In genomic region chr5:72448846-72449245, GRCm38 (mm10) we compare ENCODE assay signal across 21 mouse cellular contexts. TPM values are rescaled to one million over a fixed set of nuclear protein-coding genes. Genes with fewer than 3 reads are reported as not detected.
DNase-seq lines count a peak whose midpoint lies in the region; ATAC-seq lines count a peak whose summit lies in the region.
"Had no signal": no experiment of that assay in that cellular context is flagged by ENCODE, and none has a peak within 500 bp of the region (broad histone marks: within the 10 kb centered on the region; RNA-seq: fewer than 3 reads in every experiment).

No protein-coding gene starts in this region.

- H3K4me1 ChIP-seq in kidney, embryonic 14.5 days (ENCODE audit: control insufficient read depth, insufficient read depth, low read length), result no peaks in the 10 kb centered on the region
- no peaks in the 10 kb centered on the region for H3K4me1 ChIP-seq in kidney, embryonic 16.5 days (ENCODE audit: insufficient read depth, low read length)
- no peaks in the 10 kb centered on the region for H3K4me1 ChIP-seq in limb, embryonic 11.5 days (ENCODE audit: control insufficient read depth, insufficient read depth, low read length)
- peaks cover 9% of the 10 kb centered on the region for H3K4me1 ChIP-seq in limb, embryonic 10.5 days
- H3K4me1 ChIP-seq: embryonic facial prominence, embryonic 12.5 days had no signal

- no peak overlapping the region for H3K4me2 ChIP-seq in kidney, embryonic 14.5 days (replicated peaks; ENCODE audit: low read depth, low read length)
- H3K4me2 ChIP-seq in kidney, embryonic 16.5 days (replicated peaks; ENCODE audit: low read depth, low read length), result no peak overlapping the region
- H3K4me2 ChIP-seq in limb, embryonic 11.5 days (ENCODE audit: low read depth, severe bottlenecking), result no peak overlapping the region
- H3K4me2 ChIP-seq: embryonic facial prominence, embryonic 12.5 days; forebrain, embryonic 13.5 days; forebrain, embryonic 15.5 days had no signal

- no peaks in the 10 kb centered on the region for H3K27me3 ChIP-seq in kidney, embryonic 14.5 days (ENCODE audit: control insufficient read depth, insufficient read depth, low read length)
- no peaks in the 10 kb centered on the region for H3K27me3 ChIP-seq in kidney, embryonic 16.5 days (ENCODE audit: insufficient read depth, low read length)
- no peaks in the 10 kb centered on the region for H3K27me3 ChIP-seq in limb, embryonic 11.5 days (ENCODE audit: control insufficient read depth, insufficient read depth, low read length)
- no peaks in the 10 kb centered on the region for H3K27me3 ChIP-seq in limb, embryonic 10.5 days (ENCODE audit: low read depth, poor library complexity, severe bottlenecking)
- H3K27me3 ChIP-seq: embryonic facial prominence, embryonic 12.5 days; forebrain, embryonic 13.5 days; forebrain, embryonic 15.5 days; Patski had no signal

- H3K9ac ChIP-seq in kidney, embryonic 14.5 days (ENCODE audit: low read depth, low read length), result no peak overlapping the region
- H3K9ac ChIP-seq in kidney, embryonic 16.5 days (replicated peaks; ENCODE audit: low read length), result no peak overlapping the region
- H3K9ac ChIP-seq in limb, embryonic 11.5 days (ENCODE audit: low read length), result no peak overlapping the region
- H3K9ac ChIP-seq: embryonic facial prominence, embryonic 12.5 days; forebrain, embryonic 13.5 days; forebrain, embryonic 15.5 days; forebrain, postnatal 0 days had no signal

- WGBS in kidney, embryonic 14.5 days, result 31% methylated on average over 2 of the region's 2 CpGs
- 20% methylated on average over 2 of the region's 2 CpGs for WGBS in kidney, embryonic 16.5 days
- WGBS in limb, embryonic 11.5 days, result 41% methylated on average over 2 of the region's 2 CpGs
- WGBS in limb, embryonic 10.5 days, result 52% methylated on average over 2 of the region's 2 CpGs

- no peak for DNase-seq in kidney, postnatal 25 days
- DNase-seq in kidney, postnatal 36 days, result no peak
- DNase-seq in limb, embryonic 11.5 days (ENCODE audit: low spot score), result peak; percentile 18
- no peak for DNase-seq in limb, embryonic 10.5 days (ENCODE audit: low spot score)
- DNase-seq: adrenal gland, adult 8-10 months; adrenal gland, postnatal 14 days; adrenal gland, postnatal 36 days; cerebellum, adult 11-12 months; cerebellum, adult 2 months; cerebellum, adult 9-10 months; cerebellum, postnatal 10 days; cerebellum, postnatal 25 days; forebrain, postnatal 0 days had no signal

- no peak overlapping the region for H3K4me3 ChIP-seq in kidney, embryonic 14.5 days (ENCODE audit: low read length)
- no peak overlapping the region for H3K4me3 ChIP-seq in kidney, embryonic 16.5 days (ENCODE audit: low read length)
- H3K4me3 ChIP-seq in limb, embryonic 11.5 days (ENCODE audit: low read depth, low read length), result no peak overlapping the region
- no peak overlapping the region for H3K4me3 ChIP-seq in limb, embryonic 10.5 days
- H3K4me3 ChIP-seq: embryonic facial prominence, embryonic 10.5 days; embryonic facial prominence, embryonic 12.5 days; forebrain, embryonic 13.5 days; forebrain, embryonic 15.5 days had no signal

- H3K9me3 ChIP-seq in kidney, embryonic 14.5 days (ENCODE audit: control insufficient read depth, low read length), result no peaks in the 10 kb centered on the region
- 0 out of 2 replicates have a peak, but pooled peaks cover 3% of the 10 kb centered on the region for H3K9me3 ChIP-seq in kidney, embryonic 16.5 days (ENCODE audit: low read length)
- H3K9me3 ChIP-seq in limb, embryonic 11.5 days (ENCODE audit: control insufficient read depth, low read length), result no peaks in the 10 kb centered on the region
- H3K9me3 ChIP-seq in limb, embryonic 10.5 days (replicated peaks), result no peaks in the 10 kb centered on the region
- H3K9me3 ChIP-seq: embryonic facial prominence, embryonic 10.5 days; embryonic facial prominence, embryonic 12.5 days; forebrain, embryonic 13.5 days; forebrain, embryonic 15.5 days had no signal

- H3K36me3 ChIP-seq in kidney, embryonic 14.5 days (ENCODE audit: control insufficient read depth, insufficient read depth, low read length), result no peaks in the 10 kb centered on the region
- no peaks in the 10 kb centered on the region for H3K36me3 ChIP-seq in kidney, embryonic 16.5 days (ENCODE audit: insufficient read depth, low read length)
- no peaks in the 10 kb centered on the region for H3K36me3 ChIP-seq in limb, embryonic 11.5 days (ENCODE audit: control insufficient read depth, insufficient read depth, low read length)
- H3K36me3 ChIP-seq in limb, embryonic 10.5 days, result no peaks in the 10 kb centered on the region
- H3K36me3 ChIP-seq: embryonic facial prominence, embryonic 10.5 days; embryonic facial prominence, embryonic 12.5 days; forebrain, embryonic 15.5 days had no signal

- H3K27ac ChIP-seq in kidney, embryonic 14.5 days (ENCODE audit: low read depth, low read length), result no peak overlapping the region
- no peak overlapping the region for H3K27ac ChIP-seq in kidney, embryonic 16.5 days (ENCODE audit: low read length)
- H3K27ac ChIP-seq in limb, embryonic 11.5 days (replicated peaks; ENCODE audit: low read depth, low read length), result no peak overlapping the region
- no peak overlapping the region for H3K27ac ChIP-seq in limb, embryonic 10.5 days
- H3K27ac ChIP-seq: embryonic facial prominence, embryonic 10.5 days; embryonic facial prominence, embryonic 12.5 days; forebrain, embryonic 13.5 days; forebrain, embryonic 15.5 days had no signal

- peak; percentile 66; the same call in 1 of the 2 replicates for ATAC-seq in kidney, embryonic 14.5 days (ENCODE audit: low FRiP score, low TSS enrichment)
- peak; percentile 74; the same call in 1 of the 2 replicates for ATAC-seq in kidney, embryonic 16.5 days (ENCODE audit: low FRiP score, low TSS enrichment)
- no peak for ATAC-seq in limb, embryonic 11.5 days (ENCODE audit: insufficient number of reproducible peaks, low FRiP score, low TSS enrichment, low read depth)
- ATAC-seq: activated CD4-positive, CD25-positive, alpha-beta regulatory T cell, adult 4 months; forebrain, embryonic 13.5 days; forebrain, embryonic 15.5 days; forebrain, postnatal 0 days; Patski had no signal

RNA-seq across cellular contexts. Expression of gene Corin, which starts 55.4 kb away (rescaled TPM):
- polyA plus RNA-seq in kidney, embryonic 14.5 days (2014; fragmentation: Nextera tagmentation; extraction: Ambion mirVana), result 1.8 and 3.5 TPM in 2 replicates
- polyA plus RNA-seq in kidney, embryonic 16.5 days (2015; fragmentation: Nextera tagmentation; extraction: Ambion mirVana), result 9.2 and 10.5 TPM in 2 replicates
- 0.75 and 1.4 TPM in 2 replicates for polyA plus RNA-seq in limb, embryonic 11.5 days (2014; fragmentation: Nextera tagmentation; extraction: Ambion mirVana)
- 0.48 and 0.63 TPM in 2 replicates for polyA plus RNA-seq in limb, embryonic 10.5 days (2016; fragmentation: Nextera tagmentation; extraction: Ambion mirVana)
